Mouse (Mus musculus): ENCODE results near the gene Fndc3b.

GRCm38 (mm10) chr3:27616421-27617236 is 94.5 kb downstream of the Fndc3b start:
- TF ChIP-seq CTCF (IDR thresholded peaks at IDR 0.05; ENCODE audit: control insufficient read depth, insufficient read depth, insufficient replicate concordance, low read depth, low read length) = no peak
- no peak for TF ChIP-seq POLR2A (IDR thresholded peaks at IDR 0.05; ENCODE audit: control insufficient read depth, low read depth, low read length)
